Mouse (Mus musculus) ES-E14 (cell line): Measurements from ENCODE around the gene Gm49394.

Experiments used
- CHD2 ChIP-seq: IDR thresholded peaks from 2 replicates; pipeline ENCODE4 v1.6.1; 2014; ENCODE audit warnings: mild to moderate bottlenecking, low read depth, low read length, inconsistent platforms
- HCFC1 ChIP-seq: IDR thresholded peaks from 2 replicates; pipeline ENCODE4 v1.6.1; 2012; ENCODE audit warnings: low read length, inconsistent platforms, borderline replicate concordance; ENCODE audit not compliant: insufficient read depth
- MAFK ChIP-seq: IDR thresholded peaks from 2 replicates; pipeline ENCODE4 v1.6.1; 2014; ENCODE audit warnings: mild to moderate bottlenecking, low read depth, low read length, inconsistent platforms; ENCODE audit not compliant: insufficient read depth

GRCm38 (mm10) chr7:142664465-142665029, 5.2 kb downstream of the Gm49394 start:
- TF ChIP-seq CHD2 = no peak
- no peak for TF ChIP-seq HCFC1
- TF ChIP-seq MAFK = no peak
